Mouse (Mus musculus) bone marrow macrophage, adult 2 months (primary cell): ENCODE data around the gene Cyp1a2.

ENCODE experiments used
- CTCF ChIP-seq: IDR thresholded peaks from 2 replicates; pipeline ENCODE4 v1.5.1; 2012; ENCODE audit warnings: low read depth, mild to moderate bottlenecking, low read length, moderate library complexity
- POLR2A ChIP-seq: IDR thresholded peaks from 2 replicates; pipeline ENCODE4 v1.6.1; 2012; ENCODE audit warnings: mild to moderate bottlenecking, low read depth, low read length, borderline replicate concordance

DNA sequence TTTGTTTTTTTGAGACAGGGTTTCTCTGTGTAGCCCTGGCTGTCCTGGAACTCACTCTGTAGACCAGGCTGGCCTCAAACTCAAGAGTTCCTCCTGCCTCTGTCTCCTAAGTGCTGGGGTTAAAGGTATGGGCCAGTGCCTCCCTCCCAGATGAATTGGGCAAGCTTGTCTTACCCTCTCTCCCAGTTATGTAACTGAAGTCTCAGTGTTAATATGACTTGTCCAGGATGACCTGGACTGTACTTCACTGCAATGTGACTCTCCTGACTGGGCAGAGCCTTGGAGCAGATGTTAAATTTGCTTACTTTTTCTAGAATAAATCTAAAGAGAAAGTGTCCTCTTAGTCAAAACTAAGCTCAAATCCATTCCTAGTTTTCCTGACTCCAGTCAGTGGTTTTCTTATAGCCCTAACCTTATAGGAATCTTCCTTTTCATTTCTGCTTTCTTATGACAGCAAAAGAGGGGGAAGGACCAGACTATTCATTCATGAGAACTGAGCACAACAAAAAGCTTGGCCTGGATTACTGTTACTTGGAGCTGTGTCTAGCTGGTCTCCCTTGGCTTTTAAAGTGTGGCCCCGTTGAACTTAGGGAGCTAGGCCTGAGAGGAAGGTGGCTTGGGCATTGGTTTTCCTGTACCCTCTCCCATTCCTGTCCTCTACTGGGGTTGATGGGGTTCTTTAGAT, 15.1 kb upstream of the Cyp1a2 start:
- TF ChIP-seq CTCF (no peak), POLR2A (no peak)
